Mouse (Mus musculus): ENCODE results near the gene Prr5. TPM values are rescaled to one million over a fixed set of nuclear protein-coding genes. Genes with fewer than 3 reads are reported as not detected.

The Prr5 gene
- polyA plus RNA-seq, 1 experiment from 2014 or later = 18.3 TPM

- Histone ChIP-seq H3K27me3 (0 out of 2 replicates have a peak, but pooled peaks cover 3% of the 10 kb centered on the region), H3K36me3 (no peaks in the 10 kb centered on the region), H3K4me3 (no peak overlapping the region), H3K27ac (no peak overlapping the region), H3K4me1 (replicated peaks) (no peaks in the 10 kb centered on the region), H3K9ac (no peak overlapping the region), H3K4me2 (no peak overlapping the region), H3K9me3 (no peaks in the 10 kb centered on the region)
- 26% methylated on average over 2 of the region's 2 CpGs for WGBS
- no peak for ATAC-seq (ENCODE audit: low FRiP score)
Observed at GRCm38 (mm10) chr15:84744308-84744707, 74.9 kb downstream of the Prr5 start.

GRCm38 (mm10) chr15:84745831-84746230 is 76.4 kb downstream of the Prr5 start:
- ATAC-seq (ENCODE audit: low FRiP score) = no peak
- H3K27me3 ChIP-seq = 0 out of 2 replicates have a peak, but pooled peaks cover 3% of the 10 kb centered on the region
- no peaks in the 10 kb centered on the region for H3K9me3 ChIP-seq
- H3K4me2 ChIP-seq = no peak overlapping the region
- no peak overlapping the region for H3K27ac ChIP-seq
- H3K4me3 ChIP-seq = no peak overlapping the region
- no peaks in the 10 kb centered on the region for H3K4me1 ChIP-seq (replicated peaks)
- WGBS = 90% methylated on average over 4 of the region's 4 CpGs
- H3K9ac ChIP-seq = no peak overlapping the region
- no peaks in the 10 kb centered on the region for H3K36me3 ChIP-seq

Other genes starting within 250 kb of the Prr5 start
- 9.5 and 10.9 TPM in 2 replicates for gene Shisal1, start 222.5 kb upstream of the Prr5 start, polyA plus RNA-seq (2015; fragmentation: Nextera tagmentation; extraction: Ambion mirVana)
- 51.6 and 54.4 TPM in 2 replicates for gene Rtl6, start 111.8 kb upstream of the Prr5 start, polyA plus RNA-seq (2015; fragmentation: Nextera tagmentation; extraction: Ambion mirVana)
- gene Arhgap8, start 50.4 kb downstream of the Prr5 start, polyA plus RNA-seq (2015; fragmentation: Nextera tagmentation; extraction: Ambion mirVana) = 1.0 TPM in 2 replicates
- gene Phf21b, start 186.4 kb downstream of the Prr5 start, polyA plus RNA-seq (2015; fragmentation: Nextera tagmentation; extraction: Ambion mirVana) = 10.9 and 11.3 TPM in 2 replicates